Mouse (Mus musculus): Measurements from ENCODE around the gene Tap1. TPM values are rescaled to one million over a fixed set of nuclear protein-coding genes. Genes with fewer than 3 reads are reported as not detected.
"Not testable (repeated sequence)": the region's sequence is repeated elsewhere in the genome, so short reads cannot be mapped to it uniquely, and the experiment has no call there.

Tap1 gene
- total RNA-seq, 2 experiments from 2014 or later = 43.7 to 58.0 TPM

GRCm38 (mm10) chr17:34219801-34220200 lies 32.4 kb downstream of the Tap1 start:
- not testable (repeated sequence) for ATAC-seq (replicated peaks; ENCODE audit: low FRiP score, low TSS enrichment, poor library complexity, severe bottlenecking)

GRCm38 (mm10) chr17:34220401-34220800 lies 33.0 kb downstream of the Tap1 start:
- ATAC-seq (replicated peaks; ENCODE audit: low FRiP score, low TSS enrichment, poor library complexity, severe bottlenecking) = not testable (repeated sequence)

GRCm38 (mm10) chr17:34224816-34225215 lies 37.5 kb downstream of the Tap1 start:
- ATAC-seq (replicated peaks; ENCODE audit: low FRiP score, low TSS enrichment, poor library complexity, severe bottlenecking) = no peak

GRCm38 (mm10) chr17:34225426-34225825 lies 38.1 kb downstream of the Tap1 start:
- no peak for ATAC-seq (replicated peaks; ENCODE audit: low FRiP score, low TSS enrichment, poor library complexity, severe bottlenecking)

- ATAC-seq (replicated peaks; ENCODE audit: low FRiP score, low TSS enrichment, poor library complexity, severe bottlenecking) = not testable (repeated sequence)
Observed at GRCm38 (mm10) chr17:34225911-34226310, 38.6 kb downstream of the Tap1 start.

- ATAC-seq (replicated peaks; ENCODE audit: low FRiP score, low TSS enrichment, poor library complexity, severe bottlenecking) = not testable (repeated sequence)
Observed at GRCm38 (mm10) chr17:34230971-34231370, 43.6 kb downstream of the Tap1 start.

- ATAC-seq (replicated peaks; ENCODE audit: low FRiP score, low TSS enrichment, poor library complexity, severe bottlenecking) = not testable (repeated sequence)
Observed at GRCm38 (mm10) chr17:34232021-34232420, 44.7 kb downstream of the Tap1 start.

- ATAC-seq (replicated peaks; ENCODE audit: low FRiP score, low TSS enrichment, poor library complexity, severe bottlenecking) = peak; percentile 90
Observed at GRCm38 (mm10) chr17:34234926-34235325, 47.6 kb downstream of the Tap1 start.

GRCm38 (mm10) chr17:34236691-34237090 lies 49.3 kb downstream of the Tap1 start:
- no peak for ATAC-seq (replicated peaks; ENCODE audit: low FRiP score, low TSS enrichment, poor library complexity, severe bottlenecking)

- no peak for ATAC-seq (replicated peaks; ENCODE audit: low FRiP score, low TSS enrichment, poor library complexity, severe bottlenecking)
Observed at GRCm38 (mm10) chr17:34237741-34238140, 50.4 kb downstream of the Tap1 start.

- peak; percentile 62; the same call in 1 of the 2 replicates for ATAC-seq (replicated peaks; ENCODE audit: low FRiP score, low TSS enrichment, poor library complexity, severe bottlenecking)
Observed at GRCm38 (mm10) chr17:34238706-34239105, 51.4 kb downstream of the Tap1 start, which contains the start of gene H2-Ob. H2-Ob (plus strand) TSS chr17:34238903.

- ATAC-seq (replicated peaks; ENCODE audit: low FRiP score, low TSS enrichment, poor library complexity, severe bottlenecking) = no peak; the same call in 1 of the 2 replicates
Observed at GRCm38 (mm10) chr17:34239601-34240041, 52.3 kb downstream of the Tap1 start.

- ATAC-seq (replicated peaks; ENCODE audit: low FRiP score, low TSS enrichment, poor library complexity, severe bottlenecking) = no peak
Observed at GRCm38 (mm10) chr17:34240366-34240765, 53.0 kb downstream of the Tap1 start.

- ATAC-seq (replicated peaks; ENCODE audit: low FRiP score, low TSS enrichment, poor library complexity, severe bottlenecking) = no peak
Observed at GRCm38 (mm10) chr17:34240916-34241315, 53.6 kb downstream of the Tap1 start.

GRCm38 (mm10) chr17:34244656-34245055 lies 57.3 kb downstream of the Tap1 start:
- ATAC-seq (replicated peaks; ENCODE audit: low FRiP score, low TSS enrichment, poor library complexity, severe bottlenecking) = no peak

Other genes with a start within 250 kb of the Tap1 start
- 192 and 240 TPM in 2 replicates for gene Pfdn6, start 247.2 kb upstream of the Tap1 start, total RNA-seq (2014; fragmentation: Nextera tagmentation)
- gene Pfdn6, start 247.2 kb upstream of the Tap1 start, total RNA-seq (2017) = 209 and 235 TPM in 2 replicates
- 75.2 and 76.4 TPM in 2 replicates for gene Wdr46, start 246.9 kb upstream of the Tap1 start, total RNA-seq (2014; fragmentation: Nextera tagmentation)
- gene Wdr46, start 246.9 kb upstream of the Tap1 start, total RNA-seq (2017) = 78.8 and 105 TPM in 2 replicates
- 0.90 and 1.8 TPM in 2 replicates for gene B3galt4, start 236.1 kb upstream of the Tap1 start, total RNA-seq (2014; fragmentation: Nextera tagmentation)
- gene B3galt4, start 236.1 kb upstream of the Tap1 start, total RNA-seq (2017) = 2.7 TPM in 1 of 2 replicates, not detected in the other
- gene Vps52, start 231.7 kb upstream of the Tap1 start, total RNA-seq (2014; fragmentation: Nextera tagmentation) = 41.4 and 51.4 TPM in 2 replicates
- gene Vps52, start 231.7 kb upstream of the Tap1 start, total RNA-seq (2017) = 17.4 and 26.2 TPM in 2 replicates
- 6,055 and 6,432 TPM in 2 replicates for gene Rps18, start 231.6 kb upstream of the Tap1 start, total RNA-seq (2014; fragmentation: Nextera tagmentation)
- gene Rps18, start 231.6 kb upstream of the Tap1 start, total RNA-seq (2017) = 1,728 and 1,730 TPM in 2 replicates
- gene H2-K1, start 187.2 kb upstream of the Tap1 start, total RNA-seq (2014; fragmentation: Nextera tagmentation) = 870 and 1,054 TPM in 2 replicates
- gene H2-K1, start 187.2 kb upstream of the Tap1 start, total RNA-seq (2017) = 664 and 816 TPM in 2 replicates
- 12.8 and 24.7 TPM in 2 replicates for gene Ring1, start 162.9 kb upstream of the Tap1 start, total RNA-seq (2014; fragmentation: Nextera tagmentation)
- gene Ring1, start 162.9 kb upstream of the Tap1 start, total RNA-seq (2017) = 13.5 and 15.4 TPM in 2 replicates
- gene H2-Ke6, start 159.5 kb upstream of the Tap1 start, total RNA-seq (2014; fragmentation: Nextera tagmentation) = 118 and 144 TPM in 2 replicates
- gene H2-Ke6, start 159.5 kb upstream of the Tap1 start, total RNA-seq (2017) = 41.6 and 46.8 TPM in 2 replicates
- gene Slc39a7, start 155.9 kb upstream of the Tap1 start, total RNA-seq (2014; fragmentation: Nextera tagmentation) = 18.1 and 18.3 TPM in 2 replicates
- gene Slc39a7, start 155.9 kb upstream of the Tap1 start, total RNA-seq (2017) = 94.1 and 169 TPM in 2 replicates
- 49.6 and 58.9 TPM in 2 replicates for gene Rxrb, start 155.7 kb upstream of the Tap1 start, total RNA-seq (2014; fragmentation: Nextera tagmentation)
- gene Rxrb, start 155.7 kb upstream of the Tap1 start, total RNA-seq (2017) = 31.4 and 33.3 TPM in 2 replicates
- 1.1 and 3.6 TPM in 2 replicates for gene Col11a2, start 148.1 kb upstream of the Tap1 start, total RNA-seq (2014; fragmentation: Nextera tagmentation)
- 0.05 and 0.46 TPM in 2 replicates for gene Col11a2, start 148.1 kb upstream of the Tap1 start, total RNA-seq (2017)
- gene H2-Oa, start 95.2 kb upstream of the Tap1 start, total RNA-seq (2014; fragmentation: Nextera tagmentation) = 6.2 and 15.1 TPM in 2 replicates
- 0.75 and 5.8 TPM in 2 replicates for gene H2-Oa, start 95.2 kb upstream of the Tap1 start, total RNA-seq (2017)
- 26.4 and 41.6 TPM in 2 replicates for gene H2-DMa, start 68.0 kb upstream of the Tap1 start, total RNA-seq (2014; fragmentation: Nextera tagmentation)
- 35.0 and 36.7 TPM in 2 replicates for gene H2-DMa, start 68.0 kb upstream of the Tap1 start, total RNA-seq (2017)
- gene Brd2, start 64.9 kb upstream of the Tap1 start, total RNA-seq (2014; fragmentation: Nextera tagmentation) = 173 and 198 TPM in 2 replicates
- 312 and 511 TPM in 2 replicates for gene Brd2, start 64.9 kb upstream of the Tap1 start, total RNA-seq (2017)
- gene H2-DMb2, start 44.2 kb upstream of the Tap1 start, total RNA-seq (2014; fragmentation: Nextera tagmentation) = 0.81 and 2.9 TPM in 2 replicates
- gene H2-DMb2, start 44.2 kb upstream of the Tap1 start, total RNA-seq (2017) = not detected in 2 replicates
- 3.8 and 9.1 TPM in 2 replicates for gene H2-DMb1, start 34.5 kb upstream of the Tap1 start, total RNA-seq (2014; fragmentation: Nextera tagmentation)
- 10.1 and 22.9 TPM in 2 replicates for gene H2-DMb1, start 34.5 kb upstream of the Tap1 start, total RNA-seq (2017)
- gene Psmb9, start 211 bp downstream of the Tap1 start, total RNA-seq (2014; fragmentation: Nextera tagmentation) = 55.1 and 57.5 TPM in 2 replicates
- gene Psmb9, start 211 bp downstream of the Tap1 start, total RNA-seq (2017) = 56.2 and 95.8 TPM in 2 replicates
- gene Psmb8, start 10.2 kb downstream of the Tap1 start, total RNA-seq (2014; fragmentation: Nextera tagmentation) = 50.4 and 71.2 TPM in 2 replicates
- gene Psmb8, start 10.2 kb downstream of the Tap1 start, total RNA-seq (2017) = 103 and 243 TPM in 2 replicates
- 25.8 and 90.1 TPM in 2 replicates for gene Tap2, start 16.0 kb downstream of the Tap1 start, total RNA-seq (2014; fragmentation: Nextera tagmentation)
- 49.7 and 50.5 TPM in 2 replicates for gene Tap2, start 16.0 kb downstream of the Tap1 start, total RNA-seq (2017)
- gene H2-Ob, start 51.4 kb downstream of the Tap1 start, total RNA-seq (2014; fragmentation: Nextera tagmentation) = 8.7 and 32.0 TPM in 2 replicates
- gene H2-Ob, start 51.4 kb downstream of the Tap1 start, total RNA-seq (2017) = 7.8 and 10.4 TPM in 2 replicates
- 20.3 and 24.1 TPM in 2 replicates for gene H2-Ab1, start 70.1 kb downstream of the Tap1 start, total RNA-seq (2014; fragmentation: Nextera tagmentation)
- 68.7 and 80.9 TPM in 2 replicates for gene H2-Ab1, start 70.1 kb downstream of the Tap1 start, total RNA-seq (2017)
- gene H2-Aa, start 100.3 kb downstream of the Tap1 start, total RNA-seq (2014; fragmentation: Nextera tagmentation) = 2.0 and 4.4 TPM in 2 replicates
- gene H2-Aa, start 100.3 kb downstream of the Tap1 start, total RNA-seq (2017) = 12.4 and 31.9 TPM in 2 replicates
- 5.9 TPM in 1 of 2 replicates, not detected in the other for gene H2-Eb1, start 118.3 kb downstream of the Tap1 start, total RNA-seq (2014; fragmentation: Nextera tagmentation)
- 15.0 and 24.9 TPM in 2 replicates for gene H2-Eb1, start 118.3 kb downstream of the Tap1 start, total RNA-seq (2017)
- gene H2-Eb2, start 138.1 kb downstream of the Tap1 start, total RNA-seq (2014; fragmentation: Nextera tagmentation) = 0.50 TPM in 1 of 2 replicates, not detected in the other
- gene H2-Eb2, start 138.1 kb downstream of the Tap1 start, total RNA-seq (2017) = not detected in 2 replicates
- not detected in 2 replicates for gene Btnl2, start 167.3 kb downstream of the Tap1 start, total RNA-seq (2014; fragmentation: Nextera tagmentation)
- not detected in 2 replicates for gene Btnl2, start 167.3 kb downstream of the Tap1 start, total RNA-seq (2017)
- gene Btnl1, start 189.6 kb downstream of the Tap1 start, total RNA-seq (2014; fragmentation: Nextera tagmentation) = not detected in 2 replicates
- not detected in 2 replicates for gene Btnl1, start 189.6 kb downstream of the Tap1 start, total RNA-seq (2017)
- 5.4 and 7.7 TPM in 2 replicates for gene BC051142, start 211.3 kb downstream of the Tap1 start, total RNA-seq (2014; fragmentation: Nextera tagmentation)
- gene BC051142, start 211.3 kb downstream of the Tap1 start, total RNA-seq (2017) = 1.4 and 4.7 TPM in 2 replicates